Mouse (Mus musculus) CH12.LX (cell line): Measurements from ENCODE around the gene Samd3. TPM values are rescaled to one million over a fixed set of nuclear protein-coding genes. Genes with fewer than 3 reads are reported as not detected.

Experiments
- DNase-seq: peaks from one replicate; pipeline ENCODE4 v3.0.0-alpha.2; 2013; ENCODE audit errors: extremely low read depth
- H3K27ac ChIP-seq: 2 replicates; pipeline ENCODE4 v1.5.1; 2012; ENCODE audit warnings: low read depth, mild to moderate bottlenecking, control low read depth, moderate library complexity; ENCODE audit not compliant: insufficient read depth
- H3K27me3 ChIP-seq: replicated peaks from 2 replicates; pipeline ENCODE3; 2012; ENCODE audit warnings: inconsistent platforms
- H3K36me3 ChIP-seq, 2 experiments: replicated peaks in 1 of 2; 2 replicates each; pipeline versions ENCODE3 to v1.6.1; 2012; ENCODE audit warnings: inconsistent platforms in 1 of 2, low read length in 1 of 2, mild to moderate bottlenecking in 1 of 2, mixed read lengths in 1 of 2, moderate library complexity in 1 of 2; ENCODE audit not compliant: control insufficient read depth in 1 of 2, insufficient read depth in 1 of 2
- H3K4me1 ChIP-seq, 2 experiments: 2 replicates each; pipeline ENCODE4 v1.6.1; 2012; ENCODE audit warnings: inconsistent platforms in 1 of 2, moderate library complexity in 1 of 2; ENCODE audit not compliant: insufficient read depth in 2 of 2, control insufficient read depth in 1 of 2
- H3K4me2 ChIP-seq: 2 replicates; pipeline ENCODE4 v1.6.1; 2012; ENCODE audit warnings: low read depth, mild to moderate bottlenecking, control low read depth; ENCODE audit not compliant: poor library complexity, insufficient read depth, severe bottlenecking
- H3K4me3 ChIP-seq, 3 experiments: fragments of 150-350 bp in 1 of 3; sonication (generic) in 1 of 3; replicated peaks in 1 of 3; 2 replicates each; pipeline versions ENCODE3 to v1.5.1; 2011 to 2012; ENCODE audit warnings: low read depth in 2 of 3, low read length in 2 of 3, mild to moderate bottlenecking in 2 of 3, moderate library complexity in 2 of 3, control low read depth in 1 of 3, improper control_type of control experiment in 1 of 3, inconsistent platforms in 1 of 3, mixed read lengths in 1 of 3; ENCODE audit not compliant: poor library complexity in 1 of 3
- H3K79me2 ChIP-seq: replicated peaks from 2 replicates; pipeline ENCODE4 v1.6.1; 2012; ENCODE audit warnings: mild to moderate bottlenecking, moderate library complexity; ENCODE audit not compliant: control insufficient read depth, poor library complexity, insufficient read depth, severe bottlenecking; ENCODE audit errors: extremely low read depth
- H3K9ac ChIP-seq: 2 replicates; pipeline ENCODE4 v1.6.1; 2012; ENCODE audit warnings: low read depth, mild to moderate bottlenecking, control low read depth, moderate library complexity; ENCODE audit not compliant: insufficient read depth
- H3K9me3 ChIP-seq: replicated peaks from 2 replicates; pipeline ENCODE3; 2012; ENCODE audit warnings: low read length, inconsistent platforms, mixed read lengths
- CTCF ChIP-seq, 2 experiments: IDR thresholded peaks in 1 of 2; conservative IDR thresholded peaks in 1 of 2; 2 replicates each; pipeline ENCODE4 v1.5.1; 2011 to 2012; ENCODE audit warnings: low read depth in 2 of 2, low read length in 2 of 2, improper control_type of control experiment in 1 of 2, inconsistent platforms in 1 of 2, mild to moderate bottlenecking in 1 of 2, moderate library complexity in 1 of 2
- E2F4 ChIP-seq: IDR thresholded peaks from 2 replicates; pipeline ENCODE4 v1.6.1; 2011; ENCODE audit warnings: low read depth, low read length, improper control_type of control experiment; ENCODE audit not compliant: insufficient replicate concordance
- EP300 ChIP-seq: IDR thresholded peaks from 2 replicates; pipeline ENCODE4 v1.6.1; 2011; ENCODE audit warnings: low read length, improper control_type of control experiment
- GABPA ChIP-seq: IDR thresholded peaks from 2 replicates; pipeline ENCODE4 v1.6.1; 2012; ENCODE audit warnings: low read depth, low read length, improper control_type of control experiment, inconsistent platforms; ENCODE audit not compliant: insufficient replicate concordance
- JUN ChIP-seq: IDR thresholded peaks from 2 replicates; pipeline ENCODE4 v1.6.1; 2011; ENCODE audit warnings: low read depth, mild to moderate bottlenecking, low read length, improper control_type of control experiment, moderate library complexity; ENCODE audit not compliant: insufficient read depth
- KAT2A ChIP-seq: IDR thresholded peaks from 2 replicates; pipeline ENCODE4 v1.6.1; 2012; ENCODE audit warnings: low read length, improper control_type of control experiment, inconsistent platforms; ENCODE audit not compliant: insufficient replicate concordance
- MAFK ChIP-seq: IDR thresholded peaks from 2 replicates; pipeline ENCODE4 v1.6.1; 2011; ENCODE audit warnings: low read length, improper control_type of control experiment; ENCODE audit not compliant: insufficient replicate concordance
- MAX ChIP-seq: IDR thresholded peaks from 2 replicates; pipeline ENCODE4 v1.6.1; 2011; ENCODE audit warnings: low read length, improper control_type of control experiment
- MEF2A ChIP-seq: IDR thresholded peaks from 2 replicates; pipeline ENCODE4 v1.6.1; 2014; ENCODE audit warnings: low read depth, mild to moderate bottlenecking, inconsistent platforms, low read length, improper control_type of control experiment, borderline replicate concordance
- POLR2AphosphoS2 ChIP-seq: IDR thresholded peaks from 2 replicates; pipeline ENCODE4 v1.6.1; 2011; ENCODE audit warnings: low read depth, low read length, improper control_type of control experiment
- RAD21 ChIP-seq: IDR thresholded peaks from 2 replicates; pipeline ENCODE4 v1.6.1; 2011; ENCODE audit warnings: low read depth, mild to moderate bottlenecking, low read length, improper control_type of control experiment, moderate library complexity
- TBP ChIP-seq: conservative IDR thresholded peaks from 2 replicates; pipeline ENCODE4 v1.6.1; 2011; ENCODE audit warnings: low read depth, low read length, improper control_type of control experiment
- UBTF ChIP-seq: IDR thresholded peaks from 2 replicates; pipeline ENCODE4 v1.6.1; 2012; ENCODE audit warnings: low read depth, mild to moderate bottlenecking, inconsistent platforms, low read length, improper control_type of control experiment, moderate library complexity
- USF1 ChIP-seq: IDR thresholded peaks from 2 replicates; pipeline ENCODE4 v1.6.1; 2014; ENCODE audit warnings: low read depth, mild to moderate bottlenecking, inconsistent platforms, low read length, improper control_type of control experiment
- USF2 ChIP-seq: conservative IDR thresholded peaks from 2 replicates; pipeline ENCODE4 v1.6.1; 2011; ENCODE audit warnings: low read depth, low read length, improper control_type of control experiment
- ZC3H11A ChIP-seq: IDR thresholded peaks from 2 replicates; pipeline ENCODE4 v1.6.1; 2012; ENCODE audit warnings: low read depth, mild to moderate bottlenecking, inconsistent platforms, low read length, improper control_type of control experiment
- dilution Hi-C: fragments of 300-500 bp; cut with MboI; formaldehyde crosslinking; loops from 2 replicates; pipeline ENCODE4 v1.14.3; 2020; ENCODE audit warnings: low sequenced_read_pairs; ENCODE audit not compliant: extremely low pct_unique_long_range_greater_than_20kb, extremely low pct_ligation_motif_present
- in situ Hi-C: fragments of 300-500 bp; cut with MboI; formaldehyde crosslinking; loops from 3 replicates; pipeline ENCODE4 v1.14.3; 2019; ENCODE audit warnings: low sequenced_read_pairs, low pct_ligation_motif_present, low pct_unique_long_range_greater_than_20kb, mixed read lengths
- polyA plus RNA-seq: library from polyadenylated mRNA; unstranded; fragments of >175 nt; gene quantifications from 2 replicates; pipeline ENCODE4 v1.2.1, GENCODE M21; 2012; ENCODE audit warnings: low read depth; ENCODE audit not compliant: insufficient read length
- total RNA-seq, 2 experiments: library from RNA; depleted of rRNA; stranded (reverse); fragments of 300-350 nt in 1 of 2; fragments of >200 nt in 1 of 2; gene quantifications; 2 replicates each; pipeline ENCODE4 v1.2.3; 2012 to 2014

Samd3 gene
- total and polyA plus RNA-seq, 3 experiments = not detected

GRCm38 (mm10) chr10:26297626-26298025 lies 68.1 kb downstream of the Samd3 start:
- dilution Hi-C loops (no loop called here), in situ Hi-C loops (no loop called here)
- Histone ChIP-seq H3K27ac (no peak overlapping the region), H3K27me3 (no peaks in the 10 kb centered on the region), H3K4me3 (no peak overlapping the region), H3K4me1 (no peaks in the 10 kb centered on the region), H3K4me2 (no peak overlapping the region), H3K79me2 (no peaks in the 10 kb centered on the region), H3K36me3 (peaks cover 45 to 84% of the 10 kb centered on the region in 2 experiments), H3K9me3 (no peaks in the 10 kb centered on the region), H3K9ac (no peak overlapping the region)
- TF ChIP-seq ZC3H11A (no peak), GABPA (no peak), USF2 (no peak), CTCF (conservative IDR thresholded peaks at IDR 0.05 in 1 of 2, IDR thresholded peaks at IDR 0.05 in 1 of 2; ENCODE audit: low read depth in 2 of 2, low read length in 2 of 2) (peak; percentile 9 to 43; a peak in 2 of 4 replicates)
- DNase-seq = peak; percentile 6

DNA sequence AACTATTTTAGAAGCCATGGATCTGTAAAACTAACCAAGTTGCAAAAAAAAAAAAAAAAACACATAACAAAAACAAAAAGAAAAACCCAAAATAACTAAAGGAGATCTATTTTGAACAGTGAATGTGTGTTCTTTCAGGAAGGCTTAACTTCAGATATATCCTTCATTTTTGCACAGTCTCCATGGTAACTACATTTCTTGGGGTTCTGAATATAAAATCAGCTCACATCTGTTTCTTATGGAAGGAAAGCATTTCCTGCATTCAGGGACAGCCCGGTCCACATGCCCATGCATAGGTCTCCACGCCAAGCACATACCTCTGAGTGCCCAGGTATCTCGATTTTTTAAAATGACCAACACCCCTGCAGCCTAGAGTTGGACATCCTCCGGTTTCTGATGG lies 72.8 kb downstream of the Samd3 start:
- Histone ChIP-seq H3K9me3 (no peaks in the 10 kb centered on the region), H3K4me2 (no peak overlapping the region), H3K4me3 (no peak overlapping the region), H3K79me2 (0 out of 2 replicates have a peak, but pooled peaks cover 2% of the 10 kb centered on the region), H3K27me3 (no peaks in the 10 kb centered on the region), H3K27ac (no peak overlapping the region), H3K9ac (no peak overlapping the region), H3K36me3 (peaks cover 31 to 78% of the 10 kb centered on the region in 2 experiments), H3K4me1 (no peaks in the 10 kb centered on the region)
- dilution Hi-C loops = no loop called here
- DNase-seq = no peak
- in situ Hi-C loops = no loop called here
- no peak for TF ChIP-seq MAFK
- TF ChIP-seq E2F4 = no peak
- no peak for TF ChIP-seq USF2
- no peak for TF ChIP-seq RAD21
- no peak for TF ChIP-seq JUN
- TF ChIP-seq UBTF = no peak
- no peak for TF ChIP-seq MEF2A
- TF ChIP-seq KAT2A = no peak
- TF ChIP-seq MAX = no peak
- no peak for TF ChIP-seq CTCF (conservative IDR thresholded peaks at IDR 0.05 in 1 of 2, IDR thresholded peaks at IDR 0.05 in 1 of 2; ENCODE audit: low read depth in 2 of 2, low read length in 2 of 2)
- TF ChIP-seq USF1 = no peak
- no peak for TF ChIP-seq TBP
- TF ChIP-seq POLR2AphosphoS2 = no peak
- no peak for TF ChIP-seq EP300
